Mouse (Mus musculus) thymus, adult 2 months (tissue): ENCODE measurements around the gene Edaradd. TPM values are rescaled to one million over a fixed set of nuclear protein-coding genes. Genes with fewer than 3 reads are reported as not detected.

Experiments
- DNase-seq: peaks from one replicate; pipeline ENCODE4 v3.0.0; 2021
- H3K27ac ChIP-seq: fragments of 200-500 bp; 2 replicates; pipeline ENCODE4 v1.5.1; 2012; ENCODE audit warnings: low read length, control low read depth; ENCODE audit not compliant: control insufficient read depth, insufficient read depth
- H3K27me3 ChIP-seq: fragments of 200-500 bp; 2 replicates; pipeline ENCODE4 v1.6.1; 2012; ENCODE audit warnings: mild to moderate bottlenecking, low read length, moderate library complexity, mixed read lengths; ENCODE audit not compliant: control insufficient read depth, insufficient read depth
- H3K36me3 ChIP-seq: fragments of 200-500 bp; 2 replicates; pipeline ENCODE4 v1.6.1; 2012; ENCODE audit warnings: mild to moderate bottlenecking, low read length, moderate library complexity; ENCODE audit not compliant: control insufficient read depth, insufficient read depth
- H3K4me1 ChIP-seq: fragments of 200-500 bp; replicated peaks from 2 replicates; pipeline ENCODE4 v1.6.1; 2012; ENCODE audit warnings: low read length; ENCODE audit not compliant: control insufficient read depth, insufficient read depth
- H3K4me3 ChIP-seq: fragments of 200-500 bp; 2 replicates; pipeline ENCODE4 v1.5.1; 2012; ENCODE audit warnings: mild to moderate bottlenecking, low read length, control low read depth, moderate library complexity; ENCODE audit not compliant: control insufficient read depth, insufficient read depth
- CTCF ChIP-seq: fragments of 200-500 bp; IDR thresholded peaks from 2 replicates; pipeline ENCODE4 v1.5.1; 2012; ENCODE audit warnings: mild to moderate bottlenecking, control low read depth, low read length, moderate library complexity, borderline replicate concordance; ENCODE audit not compliant: control insufficient read depth, poor library complexity, insufficient read depth; ENCODE audit errors: extremely low read depth
- POLR2A ChIP-seq: fragments of 200-500 bp; IDR thresholded peaks from 2 replicates; pipeline ENCODE4 v1.6.1; 2012; ENCODE audit warnings: mild to moderate bottlenecking, low read length, control low read depth, moderate library complexity; ENCODE audit not compliant: control insufficient read depth, poor library complexity, insufficient read depth; ENCODE audit errors: extremely low read depth
- WGBS: fragments of 180-500 bp; shearing (Covaris S2); methylation state at CpG from one replicate; pipeline ENCODE4 v1.1.7; 2018; 5-methylcytosine and 5-hydroxymethylcytosine counted together
- polyA plus RNA-seq: library from polyadenylated mRNA; depleted of rRNA; stranded (reverse); fragments of >200 nt; gene quantifications from 2 replicates; pipeline ENCODE4 v1.2.3, GENCODE M21; 2012

Gene Edaradd
- polyA plus RNA-seq, 1 experiment: 9.8 TPM

DNA sequence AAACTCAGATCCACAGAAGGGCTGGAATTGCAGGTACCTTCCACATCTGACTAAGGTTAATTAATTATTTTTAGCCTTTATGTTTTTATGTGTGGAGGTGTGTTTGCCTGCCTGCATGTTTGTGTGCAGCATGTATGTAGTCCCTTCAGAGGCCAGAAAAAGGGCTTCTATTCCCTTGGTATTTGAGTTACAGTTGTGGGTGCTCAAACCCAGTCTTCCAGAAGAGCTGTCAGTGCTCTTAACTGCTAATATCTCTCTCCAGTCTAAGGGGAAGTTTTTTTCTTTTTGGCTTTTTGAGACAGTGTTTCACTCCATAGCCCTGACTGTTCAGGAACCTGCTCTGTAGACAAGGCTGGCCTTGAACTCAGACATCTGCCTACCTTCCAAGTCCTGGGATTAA, 2.1 kb upstream of the Edaradd start:
- no peak for DNase-seq
- TF ChIP-seq CTCF: no peak
- TF ChIP-seq POLR2A: no peak
- Histone ChIP-seq H3K4me3 (no peak overlapping the region), H3K27ac (no peak overlapping the region), H3K27me3 (no peaks in the 10 kb centered on the region), H3K36me3 (no peaks in the 10 kb centered on the region), H3K4me1 (peaks cover 22% of the 10 kb centered on the region)

DNA sequence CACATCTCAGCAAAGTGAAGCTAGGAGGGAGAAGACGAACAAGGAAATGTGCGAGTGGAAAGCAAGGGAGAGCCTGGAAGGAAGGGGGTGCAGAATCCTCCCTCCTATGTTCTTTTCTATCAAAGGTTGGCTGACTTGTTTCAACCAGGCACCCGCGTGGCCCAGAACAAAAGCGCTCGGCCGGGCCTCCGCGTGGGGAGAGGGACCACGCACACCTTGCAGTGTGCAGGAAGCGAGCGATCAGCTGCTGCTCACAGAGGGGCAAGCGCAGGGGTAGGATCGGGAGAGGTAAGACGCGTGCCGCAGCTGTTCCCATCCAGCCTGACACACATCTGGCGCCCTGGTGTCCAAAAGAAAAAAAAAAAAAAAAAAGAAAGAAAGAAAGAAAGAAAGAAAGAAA, 867 bp downstream of the Edaradd start:
- DNase-seq: peak; percentile 56
- H3K4me1 ChIP-seq: peaks cover 20% of the 10 kb centered on the region
- no peaks in the 10 kb centered on the region for H3K27me3 ChIP-seq
- no peaks in the 10 kb centered on the region for H3K36me3 ChIP-seq
- H3K27ac ChIP-seq: no peak overlapping the region
- no peak for TF ChIP-seq CTCF
- no peak for TF ChIP-seq POLR2A
- WGBS: 4% methylated on average over 18 of the region's 18 CpGs
- peak overlapping the region; percentile 68 for H3K4me3 ChIP-seq

DNA sequence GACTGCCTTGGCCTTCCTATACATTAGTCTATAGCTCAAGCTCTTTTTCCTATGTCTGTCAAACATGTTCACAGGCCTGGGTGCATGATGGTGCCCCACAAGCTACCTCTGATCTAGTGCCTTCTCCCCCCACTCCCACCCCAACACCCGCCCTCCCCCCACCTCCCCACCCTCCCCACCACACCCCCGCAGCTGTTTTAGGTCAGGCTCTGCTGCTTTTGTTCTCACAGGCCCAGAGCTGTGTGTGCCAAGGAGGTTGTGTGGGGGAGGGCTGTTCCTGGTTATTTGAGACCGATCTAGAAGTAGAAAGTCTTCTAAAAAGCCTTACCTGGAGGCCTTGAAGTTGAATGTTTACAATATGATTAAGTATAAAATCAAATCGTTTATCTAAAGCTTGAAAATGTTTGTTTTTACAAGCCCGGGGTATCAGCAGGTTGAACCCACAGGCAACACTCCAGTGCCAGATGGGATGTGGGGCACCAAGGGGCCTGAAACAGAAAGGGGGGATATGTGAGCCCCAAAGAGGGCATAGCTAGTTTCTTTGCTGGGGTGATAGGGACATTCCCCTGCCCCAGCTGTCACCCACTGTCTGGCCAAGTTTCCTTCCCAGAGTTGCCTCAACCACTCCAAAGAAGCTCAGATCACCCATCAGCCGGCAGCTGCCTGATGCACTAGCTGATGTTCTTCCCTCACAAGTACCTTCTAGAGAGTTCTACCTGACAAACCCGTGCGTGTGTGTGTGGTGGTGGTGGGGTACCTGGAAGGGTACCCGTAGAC, 8.9 kb downstream of the Edaradd start:
- Histone ChIP-seq H3K4me1 (peaks cover 45% of the 10 kb centered on the region), H3K36me3 (no peaks in the 10 kb centered on the region), H3K4me3 (no peak overlapping the region), H3K27me3 (no peaks in the 10 kb centered on the region), H3K27ac (peak overlapping the region; percentile 96)
- DNase-seq: peak; percentile 71
- WGBS: 22% methylated on average over 9 of the region's 9 CpGs
- TF ChIP-seq CTCF: no peak
- no peak for TF ChIP-seq POLR2A

DNA sequence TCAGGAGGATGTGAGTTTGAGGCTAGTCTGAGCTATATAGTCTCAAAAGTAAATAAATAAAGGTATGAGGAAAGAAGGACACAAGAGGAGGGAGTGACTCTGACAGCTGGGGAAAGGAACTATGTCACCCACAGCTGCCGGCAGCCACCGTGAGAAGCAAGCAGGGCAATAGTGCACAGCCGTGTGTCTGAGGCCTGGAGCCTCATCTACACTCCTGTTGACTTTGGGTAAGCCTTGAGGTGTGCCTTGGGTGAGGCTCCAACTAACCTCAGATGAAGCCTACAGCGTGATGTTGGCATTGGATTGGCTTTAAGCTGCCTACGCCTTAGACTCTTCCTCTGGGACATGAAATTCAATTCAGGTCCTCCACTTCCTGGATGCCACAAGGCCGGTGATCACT, 10.2 kb downstream of the Edaradd start:
- DNase-seq: peak; percentile 57
- H3K27ac ChIP-seq: peak overlapping the region; percentile 55
- no peak overlapping the region for H3K4me3 ChIP-seq
- H3K36me3 ChIP-seq: no peaks in the 10 kb centered on the region
- peaks cover 52% of the 10 kb centered on the region for H3K4me1 ChIP-seq
- TF ChIP-seq CTCF: no peak
- no peak for TF ChIP-seq POLR2A
- 47% methylated on average over 6 of the region's 6 CpGs for WGBS
- H3K27me3 ChIP-seq: no peaks in the 10 kb centered on the region

DNA sequence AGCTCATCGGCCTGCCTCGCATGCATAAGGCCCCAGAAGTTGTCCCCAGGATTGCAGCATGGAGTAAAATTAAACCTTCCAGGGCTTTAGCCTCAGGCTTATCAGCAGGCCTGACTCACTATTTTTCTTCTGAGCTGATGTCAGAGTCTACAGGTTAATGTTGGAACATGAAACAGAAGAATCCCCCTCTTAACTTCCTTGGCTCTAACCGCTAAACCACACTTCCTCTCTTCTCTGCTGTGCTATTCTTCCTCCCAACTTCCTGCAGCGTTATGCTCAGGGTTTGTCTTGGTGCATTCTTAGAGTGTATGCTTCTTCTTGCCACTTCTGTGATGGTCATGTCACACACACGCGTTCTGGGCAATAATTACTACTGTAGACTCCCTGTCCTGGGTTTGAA, 12.8 kb downstream of the Edaradd start:
- H3K4me1 ChIP-seq: peaks cover 69% of the 10 kb centered on the region
- H3K27me3 ChIP-seq: no peaks in the 10 kb centered on the region
- no peaks in the 10 kb centered on the region for H3K36me3 ChIP-seq
- peak overlapping the region; percentile 94 for H3K27ac ChIP-seq
- TF ChIP-seq CTCF (no peak), POLR2A (no peak)
- no peak overlapping the region for H3K4me3 ChIP-seq
- DNase-seq: peak; percentile 72
- 10% methylated on average over 6 of the region's 6 CpGs for WGBS

DNA sequence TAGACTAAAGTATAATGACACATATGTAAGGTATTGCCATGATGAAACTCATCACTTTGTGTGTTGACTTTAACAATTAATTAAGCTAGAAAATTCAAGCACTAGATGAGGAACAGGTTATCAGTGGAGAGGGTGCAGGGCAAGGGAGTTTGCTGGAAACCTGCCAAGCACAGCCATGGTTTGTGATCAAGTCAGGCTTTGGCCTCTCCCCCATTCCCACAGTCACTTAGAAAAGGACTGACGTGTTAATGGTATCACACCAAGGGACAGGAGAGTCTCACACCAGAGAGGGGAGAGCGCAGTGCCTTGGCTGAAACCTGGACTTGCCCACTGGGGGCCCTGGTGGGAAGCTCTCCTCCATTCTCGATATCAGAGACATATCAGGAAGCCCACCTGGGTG, 14.9 kb downstream of the Edaradd start:
- no peak overlapping the region for H3K4me3 ChIP-seq
- no peak overlapping the region for H3K27ac ChIP-seq
- no peak for DNase-seq
- H3K4me1 ChIP-seq: peaks cover 61% of the 10 kb centered on the region
- H3K27me3 ChIP-seq: no peaks in the 10 kb centered on the region
- H3K36me3 ChIP-seq: no peaks in the 10 kb centered on the region
- 85% methylated on average over 3 of the region's 3 CpGs for WGBS
- TF ChIP-seq POLR2A: no peak
- no peak for TF ChIP-seq CTCF
